Mouse (Mus musculus) heart, embryonic 12.5 days (tissue): ENCODE measurements at regions not wholly inside any gene's neighbourhood (a gene's known extent, or its start where the extent isn't known, plus 50 kb on each side); places are given as distances from the start of the nearest gene placed in this dataset.
A peak's percentile ranks its signal among the peaks of the same experiment; 100 is the strongest.

ENCODE experiments used
- ATAC-seq: fragments of 200-750 bp; cut with Nextera tagmentation; 2 replicates; pipeline ENCODE4 v1.8.0; 2017; ENCODE audit warnings: moderate TSS enrichment, moderate library complexity; ENCODE audit not compliant: insufficient number of reproducible peaks, low FRiP score
- H3K27ac ChIP-seq: fragments of 300-500 bp; sonication (generic); 2 replicates; pipeline ENCODE4 v1.5.1; 2016; ENCODE audit warnings: mild to moderate bottlenecking, moderate library complexity; ENCODE audit not compliant: poor library complexity, severe bottlenecking
- H3K27me3 ChIP-seq: fragments of 300-500 bp; sonication (generic); replicated peaks from 2 replicates; pipeline ENCODE4 v1.6.1; 2016; ENCODE audit warnings: mild to moderate bottlenecking, moderate library complexity
- H3K36me3 ChIP-seq: fragments of 300-500 bp; sonication (generic); 2 replicates; pipeline ENCODE4 v1.6.1; 2016; ENCODE audit warnings: mild to moderate bottlenecking, moderate library complexity
- H3K4me1 ChIP-seq: fragments of 300-500 bp; sonication (generic); replicated peaks from 2 replicates; pipeline ENCODE4 v1.6.1; 2016; ENCODE audit warnings: mild to moderate bottlenecking
- H3K4me2 ChIP-seq: fragments of 300-500 bp; sonication (generic); 2 replicates; pipeline ENCODE4 v1.6.1; 2016; ENCODE audit warnings: mild to moderate bottlenecking, moderate library complexity
- H3K4me3 ChIP-seq: fragments of 300-500 bp; sonication (generic); 2 replicates; pipeline ENCODE4 v1.5.1; 2016; ENCODE audit warnings: mild to moderate bottlenecking
- H3K9ac ChIP-seq: fragments of 300-500 bp; sonication (generic); 2 replicates; pipeline ENCODE4 v1.6.1; 2016; ENCODE audit warnings: mild to moderate bottlenecking, moderate library complexity
- H3K9me3 ChIP-seq: fragments of 300-500 bp; sonication (generic); replicated peaks from 2 replicates; pipeline ENCODE4 v1.6.1; 2016; ENCODE audit warnings: mild to moderate bottlenecking, moderate library complexity
- WGBS: fragments of 180-500 bp; shearing (Covaris S2); methylation state at CpG from one replicate; pipeline ENCODE4 v1.1.7; 2016; 5-methylcytosine and 5-hydroxymethylcytosine counted together

DNA sequence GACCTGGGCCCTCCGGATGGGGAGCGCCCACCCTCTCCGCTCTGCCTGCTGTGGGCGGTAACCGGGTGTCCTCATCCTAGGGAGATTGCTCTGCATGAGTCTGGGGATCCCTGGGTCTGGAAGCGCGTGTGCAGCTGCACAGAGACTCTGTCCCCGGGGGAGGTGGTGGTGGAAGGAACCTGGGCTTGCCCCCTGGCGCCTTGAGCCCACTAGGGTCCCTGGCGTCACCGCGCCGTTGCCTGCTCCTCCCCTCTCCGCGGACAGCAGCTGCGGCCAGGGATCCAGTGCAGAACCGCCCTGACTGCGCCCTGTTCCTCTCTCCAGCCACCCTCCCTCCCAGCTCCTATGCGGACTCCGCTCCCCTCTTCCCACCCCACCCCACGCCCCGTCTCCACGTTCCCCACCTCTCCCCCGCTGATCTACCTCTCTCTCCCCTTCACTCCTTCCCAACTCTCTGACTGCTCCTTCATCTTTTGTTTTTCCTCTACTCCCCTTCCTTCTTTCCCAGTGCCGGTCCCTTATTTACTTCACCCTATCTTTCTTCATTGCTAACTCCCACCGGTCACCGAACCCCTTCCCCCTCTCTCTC is 262.9 kb downstream of the Zfp704 start:
- H3K27me3 ChIP-seq, result 0 out of 2 replicates have a peak, but pooled peaks cover 7% of the 10 kb centered on the region
- H3K9me3 ChIP-seq, result no peaks in the 10 kb centered on the region
- no peaks in the 10 kb centered on the region for H3K36me3 ChIP-seq
- H3K4me1 ChIP-seq, result peaks cover 14% of the 10 kb centered on the region
- ATAC-seq, result peak; percentile 83
- 1% methylated on average over 26 of the region's 27 CpGs for WGBS
- H3K4me3 ChIP-seq, result peak overlapping the region; percentile 62
- peak overlapping the region; percentile 18; the same call in 1 of the 2 replicates for H3K27ac ChIP-seq
- peak overlapping the region; percentile 64 for H3K9ac ChIP-seq
- peak overlapping the region; percentile 94 for H3K4me2 ChIP-seq

DNA sequence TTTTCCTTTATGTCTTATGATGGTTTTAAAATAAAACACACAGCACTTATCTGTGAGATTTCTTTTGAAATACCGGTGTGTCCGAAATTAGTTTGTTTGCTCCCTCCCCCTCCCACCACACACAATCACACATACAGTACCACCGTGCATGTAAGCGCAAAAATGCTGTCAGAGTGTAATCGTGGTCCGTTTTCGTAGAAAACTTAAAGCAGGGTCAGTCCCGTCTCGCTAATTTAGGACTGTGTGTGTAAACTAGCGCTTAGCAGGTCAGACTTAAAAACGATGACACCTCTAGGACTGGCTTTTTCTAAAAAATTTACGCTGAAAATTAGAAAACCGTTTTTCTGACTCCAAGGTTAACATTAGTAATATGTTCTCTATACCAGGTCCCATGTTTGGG is 263.5 kb downstream of the Zfp704 start:
- Histone ChIP-seq H3K27ac (no peak overlapping the region), H3K4me1 (peaks cover 19% of the 10 kb centered on the region), H3K36me3 (no peaks in the 10 kb centered on the region), H3K9me3 (no peaks in the 10 kb centered on the region), H3K27me3 (0 out of 2 replicates have a peak, but pooled peaks cover 7% of the 10 kb centered on the region), H3K9ac (peak overlapping the region; percentile 64), H3K4me3 (peak overlapping the region; percentile 62), H3K4me2 (peak overlapping the region; percentile 94)
- WGBS, result 3% methylated on average over 13 of the region's 13 CpGs
- no peak for ATAC-seq

DNA sequence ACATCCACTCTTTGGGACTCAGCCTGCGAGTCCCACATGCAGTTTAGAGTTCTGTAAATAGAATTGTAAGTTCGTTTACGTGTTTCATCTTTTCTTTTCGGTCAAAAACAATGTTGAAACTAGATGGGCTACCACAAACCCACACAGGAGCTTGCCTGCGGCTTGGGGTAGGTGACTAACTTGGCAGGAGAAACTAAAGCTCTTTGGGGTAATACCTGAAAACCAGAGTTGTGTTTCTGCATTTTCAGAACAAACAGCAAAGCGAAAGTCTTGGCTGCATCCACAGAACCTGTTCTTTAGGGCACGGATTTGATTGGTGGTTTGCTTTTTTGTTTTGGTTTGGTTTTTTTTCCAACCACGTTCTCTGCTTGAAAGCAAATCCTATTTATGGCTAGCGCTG is 264.0 kb downstream of the Zfp704 start:
- no peak overlapping the region for H3K27ac ChIP-seq
- WGBS, result 33% methylated on average over 9 of the region's 9 CpGs
- H3K4me2 ChIP-seq, result peak overlapping the region; percentile 94
- H3K9me3 ChIP-seq, result no peaks in the 10 kb centered on the region
- ATAC-seq, result no peak
- H3K36me3 ChIP-seq, result no peaks in the 10 kb centered on the region
- no peak overlapping the region for H3K9ac ChIP-seq
- peaks cover 24% of the 10 kb centered on the region for H3K4me1 ChIP-seq
- 0 out of 2 replicates have a peak, but pooled peaks cover 7% of the 10 kb centered on the region for H3K27me3 ChIP-seq
- peak overlapping the region; percentile 62 for H3K4me3 ChIP-seq

DNA sequence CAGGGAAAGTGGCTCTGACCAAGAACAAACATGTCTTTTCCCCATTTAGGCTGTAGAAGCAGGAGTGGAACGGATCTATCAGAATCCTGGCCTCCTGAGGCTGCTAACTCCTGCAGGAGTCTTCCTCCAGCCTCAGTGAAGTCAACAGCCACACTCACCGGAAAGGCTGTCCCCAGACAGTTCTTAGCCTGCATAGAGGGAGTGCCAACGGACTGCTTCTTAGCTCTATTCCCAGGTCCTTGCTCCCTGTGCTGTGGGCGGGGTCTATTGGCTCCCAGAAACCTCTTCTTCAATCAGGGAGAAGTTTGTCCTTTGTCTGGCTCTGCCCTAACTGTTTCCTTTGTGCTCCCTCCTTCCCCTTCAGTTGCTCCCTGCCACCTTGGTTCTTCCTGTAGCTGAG is 266.3 kb downstream of the Zfp704 start:
- no peak for ATAC-seq
- Histone ChIP-seq H3K36me3 (no peaks in the 10 kb centered on the region), H3K4me2 (peak overlapping the region; percentile 37), H3K4me3 (no peak overlapping the region), H3K9ac (no peak overlapping the region), H3K9me3 (no peaks in the 10 kb centered on the region), H3K4me1 (peaks cover 28% of the 10 kb centered on the region), H3K27ac (no peak overlapping the region), H3K27me3 (0 out of 2 replicates have a peak, but pooled peaks cover 7% of the 10 kb centered on the region)
- WGBS, result 3% methylated on average over 4 of the region's 4 CpGs

DNA sequence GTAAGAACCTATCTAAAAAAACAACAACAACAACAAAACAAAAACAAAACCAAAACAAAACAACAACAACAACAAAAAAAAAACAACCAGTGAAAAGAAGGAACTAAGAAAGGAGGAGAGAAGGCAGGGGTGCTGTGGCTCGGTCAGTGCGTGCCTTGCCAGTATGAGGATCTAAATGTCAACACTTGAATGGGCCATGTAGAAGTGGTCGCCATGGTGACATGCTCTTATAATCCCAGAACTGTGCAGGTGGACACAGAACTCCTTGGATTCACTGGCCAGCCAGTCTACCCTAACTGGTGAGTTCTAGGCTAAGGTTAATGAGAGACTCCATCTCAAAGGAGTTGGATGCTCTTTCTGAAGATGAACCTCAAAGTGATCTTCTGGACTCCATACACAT is 267.7 kb downstream of the Zfp704 start:
- no peak overlapping the region for H3K4me3 ChIP-seq
- H3K27ac ChIP-seq, result no peak overlapping the region
- H3K27me3 ChIP-seq, result 0 out of 2 replicates have a peak, but pooled peaks cover 7% of the 10 kb centered on the region
- H3K4me2 ChIP-seq, result no peak overlapping the region
- no peak for ATAC-seq
- peaks cover 19% of the 10 kb centered on the region for H3K4me1 ChIP-seq
- H3K9me3 ChIP-seq, result no peaks in the 10 kb centered on the region
- WGBS, result 72% methylated on average over 3 of the region's 3 CpGs
- H3K36me3 ChIP-seq, result no peaks in the 10 kb centered on the region
- no peak overlapping the region for H3K9ac ChIP-seq

DNA sequence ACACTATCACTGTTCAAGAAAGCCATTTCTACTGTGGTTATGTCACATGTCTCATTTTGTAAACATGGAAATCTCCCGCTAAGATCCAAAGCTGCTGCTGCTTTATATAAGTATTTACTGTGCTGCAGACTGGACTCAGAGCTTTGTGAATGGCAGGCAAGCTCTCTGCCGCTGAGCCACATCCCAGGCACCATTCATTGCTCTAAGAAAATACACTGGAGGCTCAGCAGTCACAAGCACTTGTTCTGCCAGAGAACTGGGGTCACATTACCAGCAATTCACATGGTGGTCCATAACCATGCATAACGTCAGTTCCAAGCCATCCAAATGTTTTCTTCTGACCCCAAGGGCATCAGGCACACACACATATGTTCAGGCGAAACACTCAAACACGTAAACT is 268.2 kb downstream of the Zfp704 start:
- H3K36me3 ChIP-seq, result no peaks in the 10 kb centered on the region
- no peak overlapping the region for H3K27ac ChIP-seq
- 65% methylated on average over 5 of the region's 5 CpGs for WGBS

DNA sequence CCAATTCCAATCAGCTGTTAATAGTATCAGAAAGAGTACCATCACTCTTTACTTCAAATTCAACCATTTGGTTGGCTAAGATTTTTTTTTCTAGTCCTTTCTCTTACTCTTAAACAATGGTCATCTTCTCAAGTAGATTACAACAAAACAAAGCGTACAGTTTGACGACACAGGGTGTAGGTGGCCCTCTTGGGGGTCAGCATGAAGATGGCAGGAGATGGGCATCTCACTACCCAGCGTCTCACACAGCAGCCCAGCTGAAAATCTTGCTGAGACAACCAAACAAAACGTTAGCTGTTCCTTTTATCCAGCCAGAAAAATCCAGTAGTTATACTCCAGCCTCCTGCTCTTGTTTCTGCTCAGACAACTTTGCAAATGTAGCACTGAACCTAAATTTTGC is 268.6 kb downstream of the Zfp704 start:
- Histone ChIP-seq H3K36me3 (no peaks in the 10 kb centered on the region), H3K27me3 (0 out of 2 replicates have a peak, but pooled peaks cover 7% of the 10 kb centered on the region), H3K4me3 (no peak overlapping the region), H3K4me2 (peak overlapping the region; percentile 90), H3K4me1 (peaks cover 19% of the 10 kb centered on the region), H3K9ac (no peak overlapping the region), H3K9me3 (no peaks in the 10 kb centered on the region), H3K27ac (no peak overlapping the region)
- ATAC-seq, result no peak
- 40% methylated on average over 4 of the region's 4 CpGs for WGBS

More for the DNA sequence above, 268.2 kb downstream of the Zfp704 start:
- Histone ChIP-seq H3K9ac (no peak overlapping the region), H3K4me1 (peaks cover 19% of the 10 kb centered on the region), H3K4me3 (no peak overlapping the region), H3K4me2 (no peak overlapping the region), H3K27me3 (0 out of 2 replicates have a peak, but pooled peaks cover 7% of the 10 kb centered on the region), H3K9me3 (no peaks in the 10 kb centered on the region)
- ATAC-seq, result no peak

DNA sequence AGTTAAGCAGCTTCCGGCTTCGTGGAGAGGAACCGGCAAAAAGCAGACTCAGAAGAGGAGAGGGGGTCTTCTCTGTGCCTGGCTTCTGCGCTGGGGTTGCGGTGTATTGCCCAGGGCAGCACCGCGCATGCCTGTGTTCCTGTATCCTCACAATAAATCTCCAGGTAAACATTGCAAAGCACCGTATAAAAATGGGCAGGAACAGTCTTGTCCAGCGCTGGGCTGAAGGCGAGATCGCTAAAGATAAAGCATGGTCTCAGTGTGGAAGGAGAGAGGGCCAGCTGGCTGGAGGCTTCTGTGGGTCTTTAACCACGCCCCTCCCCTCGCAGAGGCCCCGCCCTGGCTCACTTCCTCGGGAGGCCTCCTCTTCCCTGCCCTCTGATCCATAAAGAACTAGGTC is 269.1 kb downstream of the Zfp704 start:
- Histone ChIP-seq H3K4me3 (peak overlapping the region; percentile 50), H3K9me3 (no peaks in the 10 kb centered on the region), H3K27ac (no peak overlapping the region), H3K36me3 (no peaks in the 10 kb centered on the region), H3K4me1 (peaks cover 19% of the 10 kb centered on the region), H3K27me3 (0 out of 2 replicates have a peak, but pooled peaks cover 7% of the 10 kb centered on the region), H3K4me2 (peak overlapping the region; percentile 90), H3K9ac (peak overlapping the region; percentile 69)
- ATAC-seq, result peak; percentile 81
- 3% methylated on average over 15 of the region's 15 CpGs for WGBS

DNA sequence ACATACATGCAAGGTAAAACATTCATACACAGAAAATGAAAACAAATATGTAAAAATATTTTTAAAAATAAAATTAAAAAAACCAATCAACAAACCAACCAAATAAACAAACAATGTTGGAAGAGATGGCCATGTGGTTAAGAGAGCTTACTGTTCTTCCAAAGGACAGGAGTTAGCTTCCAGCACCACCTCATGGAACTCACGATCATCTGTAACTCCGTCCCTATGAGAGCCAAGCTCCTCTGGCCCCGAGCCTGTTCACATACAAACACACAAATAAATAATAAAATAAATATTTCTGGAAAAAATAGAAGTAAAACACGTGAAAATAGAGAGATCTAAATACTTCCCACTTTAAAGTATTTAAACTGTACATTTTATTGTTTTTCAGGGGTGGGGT is 269.5 kb downstream of the Zfp704 start:
- no peak for ATAC-seq
- peak overlapping the region; percentile 69 for H3K9ac ChIP-seq

DNA sequence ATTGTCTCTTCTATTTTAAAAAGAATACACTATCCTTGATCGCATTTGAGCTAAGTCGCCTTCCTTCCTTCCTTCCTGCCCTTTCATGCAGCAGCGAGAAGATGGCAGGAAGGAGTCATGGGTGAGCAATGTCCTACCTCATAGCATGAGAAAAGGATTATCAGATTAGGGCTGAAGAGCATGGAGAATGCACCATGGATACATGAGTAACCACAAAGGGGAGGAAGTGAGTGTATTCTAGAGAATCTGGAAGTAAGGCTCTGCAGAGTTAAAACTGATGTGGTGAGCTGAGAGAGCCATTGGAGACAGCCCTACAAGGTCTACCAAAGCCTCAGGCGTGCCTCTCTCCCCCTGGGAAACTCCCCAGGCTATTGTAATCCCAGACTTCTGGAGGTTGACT is 270.2 kb downstream of the Zfp704 start:
- Histone ChIP-seq H3K4me3 (no peak overlapping the region), H3K9me3 (no peaks in the 10 kb centered on the region)

More for the DNA sequence above, 269.5 kb downstream of the Zfp704 start:
- H3K27me3 ChIP-seq, result 0 out of 2 replicates have a peak, but pooled peaks cover 5% of the 10 kb centered on the region
- peak overlapping the region; percentile 90 for H3K4me2 ChIP-seq
- peak overlapping the region; percentile 50 for H3K4me3 ChIP-seq
- no peaks in the 10 kb centered on the region for H3K36me3 ChIP-seq
- no peak overlapping the region for H3K27ac ChIP-seq
- H3K9me3 ChIP-seq, result no peaks in the 10 kb centered on the region
- 31% methylated on average over 4 of the region's 4 CpGs for WGBS
- peaks cover 19% of the 10 kb centered on the region for H3K4me1 ChIP-seq

DNA sequence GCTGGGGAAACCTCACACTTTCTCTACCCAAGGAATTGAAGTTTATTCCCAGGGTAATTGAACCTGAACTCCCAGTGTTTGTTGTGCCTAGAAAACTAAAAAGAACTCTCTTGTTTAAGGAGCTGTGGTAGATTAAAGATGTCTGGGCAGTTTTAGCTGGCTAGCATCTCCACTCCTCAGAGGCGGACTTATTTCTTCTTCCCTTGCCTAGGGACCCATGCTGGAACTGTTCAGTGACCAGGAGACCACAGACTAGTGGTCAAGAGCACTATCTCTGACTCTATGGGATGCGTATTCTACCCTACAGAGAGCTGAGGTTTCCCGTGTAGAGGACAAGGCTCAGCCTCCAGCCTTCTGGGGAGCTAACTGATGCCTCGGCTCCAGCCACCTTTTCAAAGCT is 274.3 kb downstream of the Zfp704 start:
- WGBS, result 56% methylated on average over 4 of the region's 4 CpGs

More for the DNA sequence above, 270.2 kb downstream of the Zfp704 start:
- H3K9ac ChIP-seq, result no peak overlapping the region
- H3K36me3 ChIP-seq, result no peaks in the 10 kb centered on the region
- peaks cover 19% of the 10 kb centered on the region for H3K4me1 ChIP-seq
- 75% methylated on average over 4 of the region's 4 CpGs for WGBS
- no peak overlapping the region for H3K27ac ChIP-seq
- no peak for ATAC-seq
- H3K27me3 ChIP-seq, result no peaks in the 10 kb centered on the region
- no peak overlapping the region for H3K4me2 ChIP-seq

More for the DNA sequence above, 274.3 kb downstream of the Zfp704 start:
- H3K4me2 ChIP-seq, result no peak overlapping the region; the same call in 1 of the 2 replicates
- ATAC-seq, result no peak
- no peak overlapping the region for H3K9ac ChIP-seq
- H3K4me1 ChIP-seq, result peaks cover 4% of the 10 kb centered on the region
- no peaks in the 10 kb centered on the region for H3K36me3 ChIP-seq
- H3K9me3 ChIP-seq, result no peaks in the 10 kb centered on the region
- H3K27me3 ChIP-seq, result no peaks in the 10 kb centered on the region
- no peak overlapping the region for H3K27ac ChIP-seq
- no peak overlapping the region for H3K4me3 ChIP-seq
